ENCODE assay signal across 32 mouse cellular contexts in the genomic region with DNA sequence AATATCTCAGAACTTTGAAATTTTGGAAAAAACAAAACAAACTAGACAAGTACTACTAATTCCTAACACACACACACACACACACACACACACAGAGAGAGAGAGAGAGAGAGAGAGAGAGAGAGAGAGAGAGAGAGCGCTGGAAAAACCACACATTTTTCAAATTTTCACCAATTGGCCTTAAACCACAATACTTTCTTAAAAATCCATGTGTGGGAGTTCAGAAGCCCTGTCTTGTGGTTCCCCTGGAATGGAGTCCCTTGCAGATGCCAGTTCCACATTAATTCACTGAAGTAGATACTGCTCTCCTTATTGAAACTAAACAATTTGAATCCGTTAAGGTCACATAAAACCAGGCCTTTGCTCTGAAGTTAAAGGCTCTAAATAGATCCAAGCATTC.
"Had no signal": no experiment of that assay in that cellular context is flagged by ENCODE, and none has a peak within 500 bp of the region (broad histone marks: within the 10 kb centered on the region; RNA-seq: fewer than 3 reads in every experiment).

No protein-coding gene starts in this region.

- H3K36me3 ChIP-seq: limb, embryonic 10.5 days; limb, embryonic 12.5 days; limb, embryonic 13.5 days; limb, embryonic 15.5 days; liver, embryonic 12.5 days; liver, embryonic 13.5 days; liver, embryonic 15.5 days; lung, embryonic 15.5 days; midbrain, embryonic 10.5 days; midbrain, embryonic 12.5 days; midbrain, embryonic 13.5 days; midbrain, embryonic 15.5 days; neural tube, embryonic 12.5 days; neural tube, embryonic 13.5 days had no signal

- H3K9ac ChIP-seq: limb, embryonic 12.5 days; limb, embryonic 13.5 days; limb, embryonic 15.5 days; liver, embryonic 12.5 days; liver, embryonic 13.5 days; liver, embryonic 14.5 days; liver, embryonic 15.5 days; liver, postnatal 0 days; lung, embryonic 14.5 days; lung, embryonic 15.5 days; midbrain, embryonic 12.5 days; midbrain, embryonic 13.5 days; midbrain, embryonic 15.5 days; neural tube, embryonic 12.5 days; neural tube, embryonic 13.5 days had no signal

- ATAC-seq: liver, embryonic 12.5 days; liver, postnatal 0 days; lung, postnatal 0 days; midbrain, embryonic 16.5 days had no signal

- H3K4me2 ChIP-seq: limb, embryonic 12.5 days; limb, embryonic 13.5 days; limb, embryonic 15.5 days; liver, embryonic 11.5 days; liver, embryonic 12.5 days; liver, embryonic 13.5 days; liver, embryonic 15.5 days; lung, embryonic 14.5 days; lung, embryonic 15.5 days; midbrain, embryonic 11.5 days; midbrain, embryonic 12.5 days; midbrain, embryonic 13.5 days; midbrain, embryonic 15.5 days; neural tube, embryonic 12.5 days; neural tube, embryonic 13.5 days had no signal

- H3K27ac ChIP-seq: limb, embryonic 10.5 days; limb, embryonic 12.5 days; limb, embryonic 13.5 days; limb, embryonic 15.5 days; liver, embryonic 12.5 days; liver, embryonic 13.5 days; liver, embryonic 14.5 days; liver, embryonic 15.5 days; lung, embryonic 15.5 days; macrophage; midbrain, embryonic 10.5 days; midbrain, embryonic 12.5 days; midbrain, embryonic 13.5 days; midbrain, embryonic 15.5 days; neural tube, embryonic 12.5 days; neural tube, embryonic 13.5 days had no signal

- H3K9me3 ChIP-seq: limb, embryonic 10.5 days; limb, embryonic 12.5 days; limb, embryonic 13.5 days; limb, embryonic 15.5 days; liver, embryonic 12.5 days; liver, embryonic 13.5 days; liver, embryonic 15.5 days; lung, embryonic 15.5 days; midbrain, embryonic 10.5 days; midbrain, embryonic 12.5 days; midbrain, embryonic 13.5 days; midbrain, embryonic 15.5 days; neural tube, embryonic 12.5 days; neural tube, embryonic 13.5 days had no signal

- H3K27me3 ChIP-seq: limb, embryonic 13.5 days; limb, embryonic 15.5 days; liver, embryonic 12.5 days; liver, embryonic 13.5 days; liver, embryonic 15.5 days; lung, embryonic 15.5 days; megakaryocyte, embryonic 14.5 days; midbrain, embryonic 12.5 days; midbrain, embryonic 13.5 days; midbrain, embryonic 15.5 days; neural tube, embryonic 12.5 days; neural tube, embryonic 13.5 days had no signal

- DNase-seq: left cerebral cortex, postnatal 4 days; liver; liver, embryonic 13.5 days; liver, postnatal 0 days; lung, adult 18-20 months; lung, adult 2 months; lung, embryonic 14.5 days; lung, postnatal 10 days; lung, postnatal 14 days; lung, postnatal 36 days; lung, postnatal 4 days had no signal

- H3K4me1 ChIP-seq: limb, embryonic 10.5 days; limb, embryonic 12.5 days; limb, embryonic 13.5 days; limb, embryonic 15.5 days; liver, embryonic 12.5 days; liver, embryonic 13.5 days; liver, embryonic 15.5 days; lung, embryonic 15.5 days; megakaryocyte, embryonic 14.5 days; midbrain, embryonic 10.5 days; midbrain, embryonic 12.5 days; midbrain, embryonic 13.5 days; midbrain, embryonic 15.5 days; neural tube, embryonic 12.5 days; neural tube, embryonic 13.5 days had no signal

- H3K4me3 ChIP-seq: limb, embryonic 10.5 days; limb, embryonic 12.5 days; limb, embryonic 13.5 days; limb, embryonic 15.5 days; liver, embryonic 12.5 days; liver, embryonic 13.5 days; liver, embryonic 15.5 days; lung, embryonic 15.5 days; megakaryocyte, embryonic 14.5 days; midbrain, embryonic 10.5 days; midbrain, embryonic 12.5 days; midbrain, embryonic 13.5 days; midbrain, embryonic 15.5 days; myocyte; neural tube, embryonic 12.5 days; neural tube, embryonic 13.5 days had no signal
